Mouse (Mus musculus) ovary, postnatal 10 days (tissue): Measurements from ENCODE around the gene Fam110a.

ENCODE experiments used
- DNase-seq: peaks from one replicate; pipeline ENCODE4 v3.0.0; 2022; ENCODE audit warnings: low spot score

Gene Fam110a

DNA sequence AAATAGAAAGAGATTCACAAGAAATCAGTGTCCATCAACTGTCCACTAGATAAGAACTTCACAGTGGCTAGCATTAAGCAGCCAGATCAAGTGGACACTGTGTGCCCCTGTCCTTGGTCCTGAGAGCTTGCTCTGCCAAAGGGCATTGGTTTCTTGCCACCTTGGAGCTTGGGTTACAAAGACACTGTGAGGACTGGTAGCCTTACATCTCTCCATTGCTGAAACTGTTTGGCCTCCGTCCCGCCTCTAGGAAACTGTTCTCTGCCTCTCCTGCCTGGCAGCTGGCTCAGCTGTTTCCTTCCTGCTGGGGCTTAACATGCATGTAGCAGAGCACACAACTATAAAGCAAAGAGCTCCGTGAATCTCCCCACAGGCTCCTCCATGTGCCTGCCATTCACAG, 42.1 kb downstream of the Fam110a start:
- DNase-seq = no peak

- peak; percentile 69 for DNase-seq
Observed at GRCm38 (mm10) chr2:151930389-151931074, 49.5 kb downstream of the Fam110a start.

DNA sequence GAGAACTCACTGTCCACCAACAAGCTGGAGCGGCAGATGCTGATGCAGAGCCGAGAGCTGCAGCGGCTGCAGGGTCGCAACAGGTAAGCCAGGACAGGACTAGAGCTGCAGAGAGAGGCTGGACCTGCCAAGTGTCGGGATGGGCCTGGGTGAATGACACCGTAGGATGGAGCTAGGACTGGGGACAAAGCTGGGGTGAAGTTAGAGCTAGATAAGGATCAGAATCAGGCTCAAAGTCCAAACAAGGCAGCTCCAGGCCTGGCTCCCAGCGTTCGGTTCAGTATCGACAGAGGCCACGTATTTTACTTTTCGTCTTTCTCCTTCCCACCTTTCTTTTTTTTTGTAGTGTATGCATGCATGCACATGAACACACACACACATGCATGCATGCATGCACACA, 52.9 kb downstream of the Fam110a start:
- no peak for DNase-seq

- no peak for DNase-seq
Observed at GRCm38 (mm10) chr2:151925715-151926114, 54.3 kb downstream of the Fam110a start.

DNA sequence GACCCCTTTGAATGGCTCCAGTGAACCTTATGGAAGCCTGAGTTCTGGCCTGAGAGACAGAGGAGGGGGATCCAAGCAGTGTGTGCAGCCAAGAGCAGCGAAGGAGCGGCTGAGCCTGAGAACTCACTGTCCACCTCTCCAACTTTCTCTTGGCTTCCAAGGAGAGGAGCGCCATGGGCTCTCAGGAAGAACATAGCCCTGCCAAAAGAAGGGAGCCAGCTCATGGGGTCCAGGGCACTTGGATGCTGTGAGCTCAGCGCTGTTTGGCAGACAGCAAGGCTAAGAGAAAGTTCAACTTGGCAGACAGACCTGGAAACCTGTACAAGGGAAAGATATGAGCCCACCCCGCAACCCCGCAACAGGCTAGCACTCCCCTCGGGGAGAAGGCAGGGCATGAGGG, 55.7 kb downstream of the Fam110a start:
- DNase-seq = no peak

- no peak for DNase-seq
Observed at GRCm38 (mm10) chr2:151921596-151921995, 58.4 kb downstream of the Fam110a start.

- DNase-seq = no peak
Observed at GRCm38 (mm10) chr2:151921068-151921467, 59.0 kb downstream of the Fam110a start.
